Mouse (Mus musculus) thymus, adult 18-20 months (tissue): Measurements from ENCODE around the gene Hps6.

Experiments
- DNase-seq, 2 experiments: peaks; one replicate each; pipeline ENCODE4 v3.0.0; 2022; ENCODE audit warnings: mixed read lengths in 2 of 2

Hps6 gene

GRCm38 (mm10) chr19:46030196-46030983 is 27.1 kb downstream of the Hps6 start:
- no peak for DNase-seq

DNA sequence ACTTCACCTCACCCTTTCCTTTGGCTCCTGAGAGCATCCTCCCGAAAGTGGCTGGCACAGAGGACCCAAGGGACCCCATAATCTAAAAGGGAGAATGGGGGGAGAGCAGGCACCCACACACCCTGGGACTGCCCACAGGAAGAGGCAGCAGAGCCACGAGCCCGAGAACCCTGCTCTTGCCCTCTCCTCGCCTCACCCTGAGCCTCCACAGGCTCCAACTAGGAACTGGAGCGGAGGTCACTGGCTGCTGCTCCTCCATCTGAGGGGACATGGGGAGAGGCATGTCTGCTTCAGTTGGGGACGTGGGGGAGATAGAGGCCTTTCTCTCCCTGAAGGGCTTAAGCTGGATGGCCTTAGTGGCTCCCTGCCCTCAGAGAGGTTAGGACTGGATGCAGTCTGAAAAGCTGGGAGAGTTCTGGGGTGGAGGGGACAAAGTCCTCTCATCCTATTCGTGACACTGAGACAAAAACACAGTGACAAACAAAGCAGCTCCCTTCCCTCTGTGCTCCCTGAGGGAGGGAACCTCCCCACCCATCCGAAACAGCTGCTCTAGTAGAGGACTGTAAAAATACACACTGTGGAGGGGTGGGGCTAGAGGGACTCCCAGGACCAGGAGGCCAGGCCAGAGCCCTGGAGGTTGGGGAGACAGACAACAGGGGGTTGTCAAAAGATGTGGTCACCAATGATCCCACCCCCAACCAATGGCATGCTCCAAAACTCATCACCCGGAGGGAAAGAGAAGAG is 28.6 kb downstream of the Hps6 start:
- no peak for DNase-seq

GRCm38 (mm10) chr19:46032731-46033510 is 29.6 kb downstream of the Hps6 start:
- DNase-seq: no peak

- DNase-seq: no peak
Measured at GRCm38 (mm10) chr19:46033911-46034310, 30.6 kb downstream of the Hps6 start.

- DNase-seq: no peak
Measured at GRCm38 (mm10) chr19:46035971-46036370, 32.7 kb downstream of the Hps6 start.

DNA sequence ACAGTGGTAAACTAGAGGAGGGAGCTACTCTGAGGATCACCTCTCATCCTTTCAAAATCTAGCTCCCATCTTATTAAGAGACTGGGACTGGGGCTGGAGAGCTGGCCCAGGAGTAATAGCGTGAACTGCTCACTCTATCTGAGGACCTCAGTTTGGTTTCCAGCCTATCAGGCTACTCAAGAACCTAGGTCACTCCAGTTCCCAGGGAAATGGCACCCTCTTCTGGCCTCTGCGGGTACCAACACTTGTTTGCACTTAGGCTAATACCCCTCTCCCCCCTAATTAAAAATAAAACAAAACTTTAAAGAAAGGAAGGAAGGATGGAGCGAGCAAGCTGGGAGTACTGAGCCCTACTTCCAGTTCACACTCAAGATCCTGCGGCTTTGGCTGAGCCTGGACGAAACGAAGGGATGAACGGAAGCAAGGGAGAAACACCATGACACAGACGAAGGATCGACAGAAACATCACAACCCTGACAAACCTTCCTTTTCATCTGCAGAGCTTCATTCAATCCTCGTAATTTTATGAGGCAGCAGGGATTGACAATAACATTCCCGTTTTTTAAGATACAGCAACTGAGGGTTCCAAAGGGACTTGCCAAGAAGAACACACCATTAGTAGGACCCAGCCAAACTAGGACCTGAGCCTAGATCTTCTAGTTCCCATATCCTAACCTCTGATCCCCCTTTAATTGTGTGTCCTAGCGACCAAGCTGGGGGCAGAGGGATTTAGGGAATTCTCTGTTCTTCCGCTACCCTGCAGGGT is 33.4 kb downstream of the Hps6 start:
- DNase-seq: no peak

GRCm38 (mm10) chr19:46037243-46037924 is 34.1 kb downstream of the Hps6 start:
- DNase-seq: peak; percentile 61 to 74

GRCm38 (mm10) chr19:46037925-46038850 is 34.9 kb downstream of the Hps6 start:
- DNase-seq: peak; percentile 55 to 65

DNA sequence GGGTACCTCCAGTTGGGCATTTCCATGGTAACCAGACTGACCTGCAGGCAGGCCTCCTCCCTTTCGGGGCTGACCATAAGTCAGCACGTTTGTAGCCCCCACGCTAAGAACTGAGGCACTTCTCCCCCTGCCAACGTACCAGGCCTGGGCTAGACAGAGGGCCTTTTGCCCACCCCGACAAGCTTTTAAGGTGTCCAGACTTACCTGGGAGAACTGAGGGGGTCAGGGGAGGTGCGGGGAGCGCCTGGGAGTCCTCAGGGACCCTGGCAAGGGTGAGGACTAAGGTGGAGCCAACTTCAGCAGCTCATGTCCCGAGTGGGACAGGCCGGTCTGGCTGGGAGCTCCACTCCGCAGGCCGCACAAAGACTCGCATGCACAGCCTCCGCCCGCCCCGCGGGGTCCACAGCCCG is 35.5 kb downstream of the Hps6 start:
- peak; percentile 43 to 58 for DNase-seq

DNA sequence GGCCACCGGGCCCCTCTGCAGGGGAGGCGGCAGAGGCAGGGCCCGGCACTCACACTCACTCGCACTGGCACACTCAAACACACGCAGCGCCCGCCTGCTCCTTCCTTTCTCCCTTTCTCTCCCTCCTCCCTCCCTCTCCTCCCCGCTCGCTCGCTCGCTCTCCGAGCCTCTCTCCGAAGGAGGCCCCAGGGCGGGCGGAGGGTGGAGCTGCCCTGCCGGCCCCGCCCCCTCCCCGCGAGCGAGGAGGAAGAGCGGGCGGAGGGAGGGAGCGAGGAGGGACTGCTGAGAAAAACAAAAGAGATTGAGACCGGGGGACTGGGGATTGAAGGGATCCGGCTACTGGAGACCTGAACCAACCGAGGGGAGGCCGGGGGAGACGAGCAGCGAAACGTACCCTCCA is 36.2 kb downstream of the Hps6 start:
- DNase-seq: peak; percentile 88 to 90

DNA sequence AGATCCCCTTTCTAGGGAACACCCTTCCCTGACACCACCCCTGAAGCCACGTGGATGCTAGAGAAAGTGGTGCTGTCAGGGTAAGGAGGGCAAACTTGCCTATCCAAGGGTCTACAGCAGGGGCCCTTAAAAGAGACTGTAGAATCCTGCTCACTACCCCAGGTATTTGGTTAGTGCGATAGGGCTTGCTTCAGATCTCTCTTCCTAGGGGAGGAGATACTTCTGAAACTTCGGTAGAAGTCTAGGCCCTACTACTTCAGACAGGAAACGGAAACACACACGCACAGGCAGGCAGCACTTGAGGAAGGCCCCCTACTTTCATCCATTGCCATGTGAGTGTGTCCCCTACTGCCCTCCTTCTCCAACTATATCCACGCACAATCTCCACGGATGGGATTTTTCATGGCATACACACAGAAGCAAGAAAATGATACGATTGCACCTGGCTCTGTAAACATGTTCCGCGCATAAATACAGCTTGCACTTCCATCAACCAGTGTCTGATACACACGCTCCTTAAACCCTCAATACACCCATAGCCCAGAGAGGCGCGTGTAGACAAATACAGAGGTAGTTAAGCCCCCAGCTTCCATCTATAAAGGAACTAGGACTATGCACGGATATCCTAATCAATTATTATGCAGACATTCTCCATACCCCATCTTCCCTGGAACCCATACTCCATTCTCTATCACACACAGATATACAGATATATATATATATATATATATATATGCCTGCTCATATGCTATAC is 37.0 kb downstream of the Hps6 start:
- DNase-seq: peak; percentile 40 to 73

DNA sequence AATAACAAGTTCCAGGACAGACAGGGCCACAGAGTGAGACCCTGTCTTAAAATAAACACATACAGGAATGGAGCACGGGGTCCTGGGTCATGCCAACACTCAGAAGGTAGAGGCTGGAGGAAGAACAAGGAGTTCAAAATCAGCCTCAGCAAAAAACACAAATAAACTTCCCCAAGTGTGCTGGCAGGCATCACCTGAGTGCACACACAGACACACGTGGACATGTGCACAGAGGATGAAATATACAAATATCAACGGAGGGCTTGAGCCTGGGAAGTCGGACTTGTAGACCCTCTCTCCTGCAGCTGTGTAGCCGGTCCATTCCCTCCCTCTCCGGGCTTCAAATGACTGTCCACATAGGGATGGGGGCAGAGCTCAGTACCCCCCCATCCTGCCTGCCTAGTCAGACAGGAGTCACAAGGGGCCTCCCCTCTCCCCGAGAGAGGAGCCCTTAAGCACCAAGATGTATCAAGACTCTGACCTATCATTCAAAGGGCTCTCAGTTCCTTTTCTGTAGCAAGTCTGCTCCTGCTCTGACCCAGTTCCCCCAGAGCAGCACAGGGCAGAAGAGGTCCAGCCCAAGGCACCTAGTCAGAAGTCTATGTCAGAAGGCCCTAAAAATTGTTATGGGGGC is 38.1 kb downstream of the Hps6 start:
- DNase-seq: no peak

DNA sequence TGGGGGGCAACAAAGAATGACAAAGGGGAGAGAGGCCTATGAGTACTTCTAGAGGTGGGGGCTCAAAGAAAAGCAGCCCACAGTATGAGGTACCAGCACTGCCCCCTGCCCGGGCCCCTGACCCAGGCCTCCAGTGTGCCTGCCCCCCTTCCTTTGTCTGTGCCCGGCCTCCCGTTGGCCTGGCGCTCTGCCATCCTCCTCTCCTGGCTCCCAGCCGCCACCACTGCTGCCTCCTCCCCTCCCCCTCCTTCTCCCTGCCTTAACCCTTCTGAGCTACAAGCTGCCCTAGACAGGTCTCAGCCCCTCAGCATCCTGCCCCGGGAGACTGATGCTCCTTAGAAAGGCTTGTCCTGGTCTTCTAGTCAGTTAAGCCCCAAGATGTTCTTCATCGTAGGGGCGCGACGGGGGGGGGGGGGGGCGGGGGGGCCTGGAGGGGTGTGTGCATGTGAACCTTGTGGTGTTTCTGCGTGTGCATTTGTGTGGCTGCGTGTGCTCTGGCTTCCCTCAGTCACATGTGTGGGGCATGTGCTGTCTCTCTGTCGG is 38.7 kb downstream of the Hps6 start:
- DNase-seq: peak; percentile 58 to 64

GRCm38 (mm10) chr19:46042476-46043011 is 39.2 kb downstream of the Hps6 start:
- DNase-seq: peak; percentile 48 to 70

DNA sequence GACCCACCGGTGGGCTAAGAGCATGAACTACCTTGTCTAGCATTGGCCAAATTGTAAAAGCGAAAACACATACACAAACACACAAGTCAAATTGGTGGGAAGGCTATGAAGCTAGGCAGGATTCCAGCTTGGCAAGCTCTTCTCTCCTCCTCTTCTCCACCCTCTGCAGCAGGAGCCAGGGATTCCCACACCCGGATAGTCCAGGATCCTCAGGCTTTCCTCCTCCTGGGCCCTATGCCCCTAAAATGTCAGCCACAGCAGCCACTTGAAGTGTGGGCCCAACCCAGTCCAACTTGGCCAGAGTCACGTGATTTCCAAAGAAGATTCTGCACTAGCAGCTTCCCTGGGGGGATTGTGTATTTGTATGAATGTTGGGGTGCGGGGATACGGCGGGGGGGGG is 40.1 kb downstream of the Hps6 start:
- no peak for DNase-seq

DNA sequence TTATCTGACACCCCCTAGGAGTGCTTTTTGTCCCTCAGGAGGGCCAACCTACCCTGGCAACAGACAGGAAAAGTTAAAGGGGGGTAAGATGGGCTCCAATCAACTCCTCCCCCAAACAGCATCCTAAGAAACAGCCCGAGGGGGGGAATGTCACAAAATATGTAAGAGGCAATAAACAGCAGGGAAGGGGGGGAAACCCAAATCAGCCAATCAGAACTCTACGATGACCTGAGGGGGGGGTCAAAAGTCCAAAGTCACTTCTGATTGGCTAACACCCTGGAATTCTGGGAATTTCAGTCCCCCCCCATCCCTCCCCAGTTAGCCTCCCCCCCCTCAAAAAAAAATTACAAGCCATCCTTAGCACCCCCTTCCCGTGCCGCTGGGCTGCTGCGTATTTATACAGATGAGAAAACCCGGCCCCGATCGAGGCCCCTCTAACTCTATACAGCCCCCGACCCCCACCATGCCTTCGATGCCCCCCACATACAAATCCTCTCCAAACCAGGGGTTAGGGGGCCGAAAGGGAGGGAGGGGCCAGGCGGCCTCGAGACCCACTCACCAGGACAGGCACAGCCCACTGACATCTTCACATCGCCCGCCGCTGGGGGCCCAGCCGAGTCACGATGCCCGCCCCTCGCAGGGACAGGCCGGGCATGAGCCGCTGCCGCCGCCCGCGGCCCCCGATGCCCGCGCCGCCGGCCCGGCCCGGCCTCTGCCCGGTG is 41.1 kb downstream of the Hps6 start, which contains the start of gene Pprc1:
Pprc1 (plus strand) TSS at position 616 of the 722 bp plus-strand sequence.
- peak in 1 of 2 experiments; percentile 54 for DNase-seq

GRCm38 (mm10) chr19:46044993-46045695 is 41.8 kb downstream of the Hps6 start, which contains the start of gene Ldb1:
Ldb1 (minus strand) TSS chr19:46045214.
- peak; percentile 62 to 75 for DNase-seq
